Mouse (Mus musculus) stomach, embryonic 14.5 days (tissue): ENCODE measurements around the gene Tmcc1. TPM values are rescaled to one million over a fixed set of nuclear protein-coding genes. Genes with fewer than 3 reads are reported as not detected.

Experiments
- ATAC-seq: fragments of 200-750 bp; cut with Nextera tagmentation; 2 replicates; pipeline ENCODE4 v1.8.0; 2017; ENCODE audit warnings: low read depth, moderate TSS enrichment; ENCODE audit not compliant: insufficient number of reproducible peaks, insufficient read depth, low FRiP score
- H3K27ac ChIP-seq: fragments of 300-500 bp; sonication (generic); 2 replicates; pipeline ENCODE4 v1.5.1; 2014; ENCODE audit warnings: mild to moderate bottlenecking, low read length, moderate library complexity, mixed read lengths
- H3K27me3 ChIP-seq: fragments of 300-500 bp; sonication (generic); 2 replicates; pipeline ENCODE4 v1.6.1; 2014; ENCODE audit warnings: low read length, control low read depth, mixed read lengths; ENCODE audit not compliant: control insufficient read depth, insufficient read depth
- H3K36me3 ChIP-seq: fragments of 300-500 bp; sonication (generic); 2 replicates; pipeline ENCODE4 v1.6.1; 2014; ENCODE audit warnings: mild to moderate bottlenecking, control low read depth, low read length, moderate library complexity, mixed read lengths; ENCODE audit not compliant: control insufficient read depth, insufficient read depth
- H3K4me1 ChIP-seq: fragments of 300-500 bp; sonication (generic); 2 replicates; pipeline ENCODE4 v1.6.1; 2014; ENCODE audit warnings: low read length, control low read depth, mixed read lengths; ENCODE audit not compliant: control insufficient read depth, insufficient read depth
- H3K4me2 ChIP-seq: fragments of 300-500 bp; sonication (generic); replicated peaks from 2 replicates; pipeline ENCODE4 v1.6.1; 2014; ENCODE audit warnings: low read depth, low read length, control low read depth
- H3K4me3 ChIP-seq: fragments of 300-500 bp; sonication (generic); 2 replicates; pipeline ENCODE4 v1.5.1; 2014; ENCODE audit warnings: low read depth, low read length, control low read depth
- H3K9ac ChIP-seq: fragments of 300-500 bp; sonication (generic); replicated peaks from 2 replicates; pipeline ENCODE4 v1.6.1; 2014; ENCODE audit warnings: low read depth, mild to moderate bottlenecking, control low read depth, low read length, moderate library complexity, mixed read lengths
- H3K9me3 ChIP-seq: fragments of 300-500 bp; sonication (generic); 2 replicates; pipeline ENCODE4 v1.6.1; 2016; ENCODE audit warnings: low read depth, low read length, control low read depth; ENCODE audit not compliant: control insufficient read depth
- WGBS: fragments of 180-500 bp; shearing (Covaris S2); extraction: QIAGEN DNeasy Blood & Tissue Kit; methylation state at CpG from one replicate; pipeline ENCODE4 v1.1.7; 2014; 5-methylcytosine and 5-hydroxymethylcytosine counted together
- polyA plus RNA-seq: library from polyadenylated mRNA; unstranded; fragments of >200 nt; fragmentation: Nextera tagmentation; extraction: Ambion mirVana; gene quantifications from 2 replicates; pipeline ENCODE4 v1.2.1, GENCODE M21; 2014

Tmcc1 gene
- polyA plus RNA-seq, 1 experiment from 2014 or later, result 20.5 TPM

DNA sequence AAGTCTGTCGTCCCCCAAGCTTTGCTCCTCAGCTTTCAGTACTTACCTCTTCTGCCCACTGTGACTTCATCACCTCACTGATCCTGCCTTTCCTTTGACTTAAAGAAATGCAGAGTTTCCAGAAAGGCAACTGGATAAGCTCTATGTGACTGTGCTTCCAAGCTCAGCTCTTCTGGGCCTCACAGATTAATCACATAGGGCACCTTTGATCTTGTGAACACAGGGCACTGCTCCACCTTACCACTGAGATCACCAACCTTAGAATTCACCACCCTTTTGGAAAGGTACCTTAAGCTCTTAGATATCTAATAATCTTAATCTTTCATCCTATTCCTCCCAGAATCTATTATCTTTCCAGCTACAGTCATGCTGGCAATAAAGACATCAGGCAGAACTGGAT is 111.0 kb downstream of the Tmcc1 start:
- Histone ChIP-seq H3K4me3 (no peak overlapping the region), H3K9ac (no peak overlapping the region), H3K27me3 (no peaks in the 10 kb centered on the region), H3K9me3 (no peaks in the 10 kb centered on the region), H3K4me1 (no peaks in the 10 kb centered on the region), H3K27ac (no peak overlapping the region), H3K36me3 (no peaks in the 10 kb centered on the region), H3K4me2 (no peak overlapping the region)
- WGBS, result 41% methylated on average over 1 of the region's 1 CpGs
- ATAC-seq, result no peak

DNA sequence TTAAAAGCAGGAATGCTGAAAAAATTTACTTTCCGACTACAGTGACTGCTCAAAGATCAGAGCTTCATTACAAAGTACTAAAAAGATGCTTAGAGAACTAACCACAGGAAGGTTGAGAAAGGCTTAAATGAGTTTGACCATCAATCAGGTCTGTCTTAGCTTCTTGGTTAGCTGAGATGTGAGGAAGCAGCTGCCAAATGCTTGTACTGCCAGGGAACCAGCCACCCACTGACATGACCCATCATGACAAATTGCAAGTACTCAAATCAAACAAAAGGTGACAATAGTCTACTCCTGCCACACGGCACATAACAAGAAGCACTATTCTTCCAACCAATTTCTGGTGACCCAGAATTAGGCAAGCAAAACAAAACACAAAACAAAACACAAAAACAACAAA is 111.9 kb downstream of the Tmcc1 start:
- no peak for ATAC-seq
- no peak overlapping the region for H3K27ac ChIP-seq
- 49% methylated on average over 2 of the region's 2 CpGs for WGBS
- no peaks in the 10 kb centered on the region for H3K36me3 ChIP-seq
- no peaks in the 10 kb centered on the region for H3K9me3 ChIP-seq
- H3K9ac ChIP-seq, result no peak overlapping the region
- no peaks in the 10 kb centered on the region for H3K27me3 ChIP-seq
- H3K4me3 ChIP-seq, result no peak overlapping the region
- no peak overlapping the region for H3K4me2 ChIP-seq
- no peaks in the 10 kb centered on the region for H3K4me1 ChIP-seq

DNA sequence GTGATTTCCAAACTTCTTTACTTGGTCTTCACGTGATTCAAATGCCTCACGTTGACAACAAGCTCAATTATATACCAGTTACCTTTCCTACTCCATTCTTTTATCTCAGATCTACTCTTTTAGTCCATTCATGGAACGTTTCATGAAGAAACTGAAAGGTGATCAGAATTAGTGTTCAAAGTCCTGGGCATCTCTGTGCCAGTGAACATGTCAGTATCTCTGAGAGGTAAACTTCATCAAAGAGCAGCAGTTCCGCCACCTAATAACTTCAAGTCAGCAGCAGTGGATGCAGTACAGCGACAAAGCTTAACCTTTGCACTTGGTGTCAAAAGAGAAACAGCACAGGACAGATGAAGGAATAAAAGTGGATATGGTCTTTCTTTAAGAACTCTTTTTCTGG is 112.5 kb downstream of the Tmcc1 start:
- H3K9me3 ChIP-seq, result no peaks in the 10 kb centered on the region
- no peak overlapping the region for H3K4me3 ChIP-seq
- no peak overlapping the region for H3K4me2 ChIP-seq
- no peaks in the 10 kb centered on the region for H3K4me1 ChIP-seq
- H3K36me3 ChIP-seq, result no peaks in the 10 kb centered on the region
- no peak overlapping the region for H3K27ac ChIP-seq
- H3K27me3 ChIP-seq, result no peaks in the 10 kb centered on the region
- WGBS, result 70% methylated on average over 5 of the region's 5 CpGs
- H3K9ac ChIP-seq, result no peak overlapping the region
- no peak for ATAC-seq

DNA sequence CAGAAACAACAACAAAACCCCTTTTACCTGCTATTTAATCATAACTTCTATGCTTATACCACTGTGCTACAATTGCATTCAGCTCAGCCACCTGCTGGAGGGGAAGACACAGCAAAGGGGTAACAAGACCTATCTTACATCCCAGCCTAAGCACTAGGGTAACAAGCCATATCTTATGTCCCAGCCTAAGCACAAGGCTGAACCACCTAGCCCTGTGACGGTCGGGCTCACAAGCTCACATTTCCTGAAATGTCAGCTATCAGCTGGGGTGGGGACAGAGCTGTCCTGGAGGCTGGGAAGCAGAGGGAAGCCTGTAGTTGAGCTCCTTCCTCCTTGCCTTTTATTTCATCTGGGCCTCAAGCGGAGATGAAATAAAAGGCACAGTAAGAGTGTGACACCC is 115.7 kb downstream of the Tmcc1 start:
- Histone ChIP-seq H3K4me2 (no peak overlapping the region), H3K4me3 (no peak overlapping the region), H3K36me3 (no peaks in the 10 kb centered on the region), H3K27ac (no peak overlapping the region), H3K9ac (no peak overlapping the region), H3K4me1 (peaks cover 4% of the 10 kb centered on the region), H3K9me3 (no peaks in the 10 kb centered on the region), H3K27me3 (no peaks in the 10 kb centered on the region)
- 53% methylated on average over 3 of the region's 3 CpGs for WGBS
- no peak for ATAC-seq

DNA sequence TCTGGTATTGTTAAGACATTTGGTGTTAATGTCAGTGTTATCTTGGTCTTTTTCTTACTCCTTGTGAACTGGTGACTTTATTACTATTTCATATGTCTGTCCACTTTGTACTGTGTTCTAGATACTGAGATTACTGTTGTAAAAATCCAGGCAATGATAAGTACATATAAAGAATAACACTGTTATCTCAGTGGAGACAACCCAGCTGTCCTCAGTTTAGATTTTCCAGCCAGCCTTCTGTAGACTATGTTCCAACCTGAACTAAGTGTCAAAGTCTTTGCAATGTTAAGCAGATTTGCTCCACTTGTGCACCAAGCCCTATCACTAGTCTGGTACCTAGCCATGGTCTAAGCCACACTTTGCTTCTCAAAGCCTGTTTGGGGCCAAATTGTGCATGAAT is 118.4 kb downstream of the Tmcc1 start:
- H3K27me3 ChIP-seq, result no peaks in the 10 kb centered on the region
- no peak overlapping the region for H3K9ac ChIP-seq
- H3K4me1 ChIP-seq, result peaks cover 7% of the 10 kb centered on the region
- H3K4me3 ChIP-seq, result no peak overlapping the region
- no peaks in the 10 kb centered on the region for H3K9me3 ChIP-seq
- H3K36me3 ChIP-seq, result no peaks in the 10 kb centered on the region
- ATAC-seq, result no peak
- H3K27ac ChIP-seq, result no peak overlapping the region
- no peak overlapping the region for H3K4me2 ChIP-seq

DNA sequence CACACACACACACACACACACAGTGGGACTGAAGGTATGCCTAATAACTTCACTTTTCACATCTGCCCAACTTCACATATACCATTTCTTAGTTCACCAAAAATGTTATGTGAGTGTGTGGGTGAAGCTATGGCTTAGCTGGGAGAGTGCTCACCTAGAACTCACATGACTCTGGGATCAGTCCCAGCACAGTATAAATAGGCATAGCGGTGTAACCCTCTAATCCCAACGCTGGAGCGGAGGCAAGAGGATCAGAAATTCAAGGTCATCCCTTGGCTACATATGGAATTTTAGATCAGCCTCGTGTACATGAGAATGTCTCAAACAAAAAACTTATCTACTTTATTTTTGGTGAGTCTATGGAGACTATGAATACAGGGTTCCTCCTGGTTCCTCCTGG is 119.7 kb downstream of the Tmcc1 start:
- Histone ChIP-seq H3K36me3 (no peaks in the 10 kb centered on the region), H3K4me1 (peaks cover 7% of the 10 kb centered on the region), H3K27ac (no peak overlapping the region), H3K9ac (no peak overlapping the region), H3K4me2 (no peak overlapping the region), H3K27me3 (no peaks in the 10 kb centered on the region), H3K4me3 (no peak overlapping the region), H3K9me3 (no peaks in the 10 kb centered on the region)
- ATAC-seq, result no peak
- 82% methylated on average over 4 of the region's 4 CpGs for WGBS

DNA sequence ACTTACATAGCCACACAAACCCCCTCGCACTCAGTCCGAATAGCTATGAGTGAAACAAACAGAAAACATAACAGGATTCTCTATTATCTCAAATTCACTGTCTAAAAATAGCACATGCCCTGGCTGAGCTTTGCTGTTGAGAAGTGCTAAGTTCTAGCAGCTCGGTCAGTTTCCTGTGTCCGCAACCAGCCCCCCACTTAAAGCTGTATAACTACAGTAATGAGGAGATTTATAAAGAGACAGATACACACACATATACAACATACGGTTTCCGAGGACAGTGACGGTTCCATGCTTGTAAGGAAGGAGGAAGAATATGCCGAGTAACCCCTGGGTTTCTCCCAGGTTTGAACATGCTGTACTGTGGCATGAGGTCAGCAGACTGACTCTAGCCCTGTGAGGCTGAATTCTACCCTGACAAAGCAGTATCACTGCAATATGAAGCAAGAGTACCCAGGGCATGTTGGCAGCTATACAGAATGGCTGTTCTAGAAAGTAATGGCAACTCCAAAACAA is 120.5 kb downstream of the Tmcc1 start:
- Histone ChIP-seq H3K27me3 (no peaks in the 10 kb centered on the region), H3K4me1 (peaks cover 7% of the 10 kb centered on the region), H3K36me3 (no peaks in the 10 kb centered on the region), H3K9me3 (no peaks in the 10 kb centered on the region), H3K9ac (no peak overlapping the region), H3K4me2 (no peak overlapping the region), H3K4me3 (no peak overlapping the region), H3K27ac (no peak overlapping the region)
- 68% methylated on average over 8 of the region's 8 CpGs for WGBS
- ATAC-seq, result no peak

DNA sequence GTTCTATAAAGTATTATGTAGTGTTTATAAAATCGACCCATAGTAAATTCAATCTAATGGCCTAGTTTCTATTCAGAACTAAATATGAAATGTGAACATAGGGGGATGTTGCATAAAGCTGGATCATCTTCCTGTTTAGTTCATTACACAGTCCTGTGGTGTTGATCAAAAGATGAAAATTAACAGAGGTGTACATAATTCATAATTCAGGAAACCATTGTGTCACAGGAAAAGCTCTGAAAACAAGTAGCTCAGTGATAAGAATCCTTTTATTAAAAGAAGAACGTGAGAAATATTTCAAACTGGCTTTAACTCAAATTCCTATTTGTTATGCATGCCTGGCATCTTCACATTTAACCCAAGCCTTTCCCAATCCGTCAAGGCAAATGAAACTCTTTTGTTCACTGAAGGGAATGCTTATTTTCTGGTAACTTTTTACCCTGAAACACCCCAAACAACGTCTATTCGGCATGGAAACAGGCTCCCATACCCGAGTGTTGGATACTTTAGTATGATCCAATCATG is 121.0 kb downstream of the Tmcc1 start:
- Histone ChIP-seq H3K27me3 (no peaks in the 10 kb centered on the region), H3K9me3 (no peaks in the 10 kb centered on the region), H3K4me2 (no peak overlapping the region), H3K4me1 (peaks cover 7% of the 10 kb centered on the region), H3K4me3 (no peak overlapping the region), H3K9ac (no peak overlapping the region), H3K27ac (no peak overlapping the region), H3K36me3 (no peaks in the 10 kb centered on the region)
- WGBS, result 66% methylated on average over 6 of the region's 6 CpGs
- no peak for ATAC-seq

DNA sequence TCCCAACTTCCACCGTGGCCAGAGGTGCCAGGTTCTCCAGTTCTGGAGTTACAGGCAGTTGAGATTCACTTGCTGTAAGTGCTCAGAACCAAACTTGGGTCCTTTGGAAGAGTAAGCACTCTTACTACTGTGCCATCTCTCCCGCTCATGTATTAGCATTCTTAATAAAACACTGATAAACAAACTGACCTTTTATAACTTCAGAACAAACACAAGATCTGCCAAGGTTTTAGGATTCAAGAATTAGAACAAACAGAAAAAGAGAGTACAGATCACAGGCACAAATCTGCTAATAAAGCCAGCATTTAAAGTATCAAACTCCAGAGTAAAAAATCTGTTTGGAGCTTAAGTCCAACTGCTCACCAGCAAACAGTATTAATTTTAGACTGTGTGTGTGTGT is 121.5 kb downstream of the Tmcc1 start:
- Histone ChIP-seq H3K36me3 (no peaks in the 10 kb centered on the region), H3K4me2 (no peak overlapping the region), H3K4me3 (no peak overlapping the region), H3K9me3 (no peaks in the 10 kb centered on the region), H3K27ac (no peak overlapping the region), H3K4me1 (peaks cover 7% of the 10 kb centered on the region), H3K27me3 (no peaks in the 10 kb centered on the region), H3K9ac (no peak overlapping the region)
- no peak for ATAC-seq
- 89% methylated on average over 2 of the region's 2 CpGs for WGBS
